Mouse (Mus musculus): ENCODE data around the gene Maml2. TPM values are rescaled to one million over a fixed set of nuclear protein-coding genes. Genes with fewer than 3 reads are reported as not detected.

The Maml2 gene
- polyA plus RNA-seq, 1 experiment from 2014 or later, result 6.3 TPM

- WGBS, result 39% methylated on average over 6 of the region's 6 CpGs
- peaks cover 38% of the 10 kb centered on the region for H3K4me1 ChIP-seq (ENCODE audit: control insufficient read depth, insufficient read depth, low read length)
- no peak for DNase-seq (ENCODE audit: low spot score)
Measured at GRCm38 (mm10) chr9:13303976-13304375, 6.2 kb downstream of the Maml2 start.

GRCm38 (mm10) chr9:13306471-13306870, 8.7 kb downstream of the Maml2 start:
- Histone ChIP-seq H3K27ac (ENCODE audit: low read depth, low read length) (no peak overlapping the region), H3K36me3 (ENCODE audit: control insufficient read depth, insufficient read depth, low read length) (no peaks in the 10 kb centered on the region), H3K4me1 (ENCODE audit: control insufficient read depth, insufficient read depth, low read length) (peaks cover 14% of the 10 kb centered on the region), H3K9me3 (replicated peaks; ENCODE audit: control insufficient read depth, low read length) (no peaks in the 10 kb centered on the region), H3K4me3 (ENCODE audit: low read depth, low read length) (no peak overlapping the region), H3K4me2 (ENCODE audit: low read length) (no peak overlapping the region), H3K27me3 (replicated peaks; ENCODE audit: control insufficient read depth, insufficient read depth, low read length) (no peaks in the 10 kb centered on the region), H3K9ac (ENCODE audit: low read length) (no peak overlapping the region)
- DNase-seq (ENCODE audit: low spot score) (no peak), ATAC-seq (no peak)
- WGBS, result 95% methylated on average over 3 of the region's 3 CpGs

More at GRCm38 (mm10) chr9:13303976-13304375, 6.2 kb downstream of the Maml2 start:
- Histone ChIP-seq H3K9me3 (replicated peaks; ENCODE audit: control insufficient read depth, low read length) (no peaks in the 10 kb centered on the region), H3K4me3 (ENCODE audit: low read depth, low read length) (no peak overlapping the region), H3K4me2 (ENCODE audit: low read length) (no peak overlapping the region), H3K27me3 (replicated peaks; ENCODE audit: control insufficient read depth, insufficient read depth, low read length) (no peaks in the 10 kb centered on the region), H3K9ac (ENCODE audit: low read length) (no peak overlapping the region), H3K36me3 (ENCODE audit: control insufficient read depth, insufficient read depth, low read length) (no peaks in the 10 kb centered on the region), H3K27ac (ENCODE audit: low read depth, low read length) (no peak overlapping the region)
- no peak for ATAC-seq

- no peak for ATAC-seq
- Histone ChIP-seq H3K27me3 (replicated peaks; ENCODE audit: control insufficient read depth, insufficient read depth, low read length) (no peaks in the 10 kb centered on the region), H3K4me1 (ENCODE audit: control insufficient read depth, insufficient read depth, low read length) (peaks cover 8% of the 10 kb centered on the region; the same call in 1 of the 2 replicates), H3K36me3 (ENCODE audit: control insufficient read depth, insufficient read depth, low read length) (no peaks in the 10 kb centered on the region), H3K27ac (ENCODE audit: low read depth, low read length) (no peak overlapping the region), H3K9ac (ENCODE audit: low read length) (no peak overlapping the region), H3K9me3 (replicated peaks; ENCODE audit: control insufficient read depth, low read length) (no peaks in the 10 kb centered on the region), H3K4me2 (ENCODE audit: low read length) (no peak overlapping the region), H3K4me3 (ENCODE audit: low read depth, low read length) (no peak overlapping the region)
- no peak for DNase-seq (ENCODE audit: low spot score)
- 61% methylated on average over 4 of the region's 4 CpGs for WGBS
Measured at GRCm38 (mm10) chr9:13307226-13307625, 9.5 kb downstream of the Maml2 start.

GRCm38 (mm10) chr9:13308718-13309117, 11.0 kb downstream of the Maml2 start:
- Histone ChIP-seq H3K9me3 (replicated peaks; ENCODE audit: control insufficient read depth, low read length) (no peaks in the 10 kb centered on the region), H3K27ac (ENCODE audit: low read depth, low read length) (no peak overlapping the region), H3K4me1 (ENCODE audit: control insufficient read depth, insufficient read depth, low read length) (no peaks in the 10 kb centered on the region), H3K36me3 (ENCODE audit: control insufficient read depth, insufficient read depth, low read length) (no peaks in the 10 kb centered on the region), H3K4me3 (ENCODE audit: low read depth, low read length) (no peak overlapping the region), H3K27me3 (replicated peaks; ENCODE audit: control insufficient read depth, insufficient read depth, low read length) (no peaks in the 10 kb centered on the region), H3K4me2 (ENCODE audit: low read length) (no peak overlapping the region), H3K9ac (ENCODE audit: low read length) (no peak overlapping the region)
- DNase-seq (ENCODE audit: low spot score), result no peak
- WGBS, result 92% methylated on average over 8 of the region's 8 CpGs
- ATAC-seq, result no peak

- DNase-seq (ENCODE audit: low spot score) (no peak), ATAC-seq (no peak; the same call in 1 of the 2 replicates)
- 76% methylated on average over 7 of the region's 7 CpGs for WGBS
- Histone ChIP-seq H3K9me3 (replicated peaks; ENCODE audit: control insufficient read depth, low read length) (no peaks in the 10 kb centered on the region), H3K27me3 (replicated peaks; ENCODE audit: control insufficient read depth, insufficient read depth, low read length) (no peaks in the 10 kb centered on the region), H3K9ac (ENCODE audit: low read length) (no peak overlapping the region), H3K4me2 (ENCODE audit: low read length) (no peak overlapping the region), H3K4me1 (ENCODE audit: control insufficient read depth, insufficient read depth, low read length) (no peaks in the 10 kb centered on the region), H3K36me3 (ENCODE audit: control insufficient read depth, insufficient read depth, low read length) (no peaks in the 10 kb centered on the region), H3K4me3 (ENCODE audit: low read depth, low read length) (no peak overlapping the region), H3K27ac (ENCODE audit: low read depth, low read length) (no peak overlapping the region)
Measured at GRCm38 (mm10) chr9:13309807-13310206, 12.1 kb downstream of the Maml2 start.

- H3K9me3 ChIP-seq (replicated peaks; ENCODE audit: control insufficient read depth, low read length), result no peaks in the 10 kb centered on the region
- no peaks in the 10 kb centered on the region for H3K27me3 ChIP-seq (replicated peaks; ENCODE audit: control insufficient read depth, insufficient read depth, low read length)
- DNase-seq (ENCODE audit: low spot score) (no peak), ATAC-seq (no peak)
- H3K4me3 ChIP-seq (ENCODE audit: low read depth, low read length), result no peak overlapping the region
- no peaks in the 10 kb centered on the region for H3K4me1 ChIP-seq (ENCODE audit: control insufficient read depth, insufficient read depth, low read length)
- no peak overlapping the region for H3K4me2 ChIP-seq (ENCODE audit: low read length)
- no peak overlapping the region for H3K27ac ChIP-seq (ENCODE audit: low read depth, low read length)
- 31% methylated on average over 3 of the region's 3 CpGs for WGBS
- no peaks in the 10 kb centered on the region for H3K36me3 ChIP-seq (ENCODE audit: control insufficient read depth, insufficient read depth, low read length)
- H3K9ac ChIP-seq (ENCODE audit: low read length), result no peak overlapping the region
Measured at GRCm38 (mm10) chr9:13310236-13310635, 12.5 kb downstream of the Maml2 start.

- DNase-seq (ENCODE audit: low spot score) (no peak), ATAC-seq (no peak)
- no peaks in the 10 kb centered on the region for H3K36me3 ChIP-seq (ENCODE audit: control insufficient read depth, insufficient read depth, low read length)
- H3K4me1 ChIP-seq (ENCODE audit: control insufficient read depth, insufficient read depth, low read length), result no peaks in the 10 kb centered on the region
- no peak overlapping the region for H3K27ac ChIP-seq (ENCODE audit: low read depth, low read length)
- H3K9me3 ChIP-seq (replicated peaks; ENCODE audit: control insufficient read depth, low read length), result no peaks in the 10 kb centered on the region
- H3K27me3 ChIP-seq (replicated peaks; ENCODE audit: control insufficient read depth, insufficient read depth, low read length), result no peaks in the 10 kb centered on the region
- no peak overlapping the region for H3K4me2 ChIP-seq (ENCODE audit: low read length)
- H3K9ac ChIP-seq (ENCODE audit: low read length), result no peak overlapping the region
- no peak overlapping the region for H3K4me3 ChIP-seq (ENCODE audit: low read depth, low read length)
- 71% methylated on average over 2 of the region's 2 CpGs for WGBS
Measured at GRCm38 (mm10) chr9:13311094-13311493, 13.3 kb downstream of the Maml2 start.

GRCm38 (mm10) chr9:13313923-13314322, 16.2 kb downstream of the Maml2 start:
- Histone ChIP-seq H3K4me3 (ENCODE audit: low read depth, low read length) (no peak overlapping the region), H3K9me3 (replicated peaks; ENCODE audit: control insufficient read depth, low read length) (no peaks in the 10 kb centered on the region), H3K4me2 (ENCODE audit: low read length) (no peak overlapping the region), H3K4me1 (ENCODE audit: control insufficient read depth, insufficient read depth, low read length) (no peaks in the 10 kb centered on the region), H3K9ac (ENCODE audit: low read length) (no peak overlapping the region), H3K27ac (ENCODE audit: low read depth, low read length) (no peak overlapping the region), H3K36me3 (ENCODE audit: control insufficient read depth, insufficient read depth, low read length) (no peaks in the 10 kb centered on the region), H3K27me3 (replicated peaks; ENCODE audit: control insufficient read depth, insufficient read depth, low read length) (no peaks in the 10 kb centered on the region)
- WGBS, result 88% methylated on average over 2 of the region's 2 CpGs
- ATAC-seq, result no peak
- DNase-seq (ENCODE audit: low spot score), result no peak

GRCm38 (mm10) chr9:13314577-13315004, 16.8 kb downstream of the Maml2 start:
- WGBS, result 77% methylated on average over 5 of the region's 5 CpGs
- H3K4me2 ChIP-seq (ENCODE audit: low read length), result no peak overlapping the region
- no peak overlapping the region for H3K4me3 ChIP-seq (ENCODE audit: low read depth, low read length)
- H3K9me3 ChIP-seq (replicated peaks; ENCODE audit: control insufficient read depth, low read length), result no peaks in the 10 kb centered on the region
- DNase-seq (ENCODE audit: low spot score), result no peak
- no peak overlapping the region for H3K27ac ChIP-seq (ENCODE audit: low read depth, low read length)
- no peak for ATAC-seq
- no peaks in the 10 kb centered on the region for H3K27me3 ChIP-seq (replicated peaks; ENCODE audit: control insufficient read depth, insufficient read depth, low read length)
- no peak overlapping the region for H3K9ac ChIP-seq (ENCODE audit: low read length)
- no peaks in the 10 kb centered on the region for H3K4me1 ChIP-seq (ENCODE audit: control insufficient read depth, insufficient read depth, low read length)
- no peaks in the 10 kb centered on the region for H3K36me3 ChIP-seq (ENCODE audit: control insufficient read depth, insufficient read depth, low read length)
